Mouse (Mus musculus) leukemia stem cell, adult 10-12 weeks (primary cell): Measurements from ENCODE around the gene Pycr1. TPM values are rescaled to one million over a fixed set of nuclear protein-coding genes. Genes with fewer than 3 reads are reported as not detected.

ENCODE experiments used
- polyA plus RNA-seq: library from polyadenylated mRNA; stranded (reverse); fragments of >175 nt; gene quantifications from 2 replicates; pipeline ENCODE4 v1.2.3, GENCODE M21; 2012; ENCODE audit warnings: low replicate concordance

Gene Pycr1
- 2.3 and 2.7 TPM in 2 replicates for polyA plus RNA-seq

GRCm38 (mm10) chr11:120643601-120643987, at the start of gene Pycr1:
Pycr1 (minus strand) TSS chr11:120643769.

GRCm38 (mm10) chr11:120672687-120673593, 29.4 kb upstream of the Pycr1 start, which contains the start of gene Aspscr1:
Aspscr1 (plus strand) TSS chr11:120672973.

GRCm38 (mm10) chr11:120661076-120661460, 17.5 kb upstream of the Pycr1 start, which contains the start of gene Notum:
Notum (minus strand) TSS chr11:120661175.

GRCm38 (mm10) chr11:120648001-120648476, 4.5 kb upstream of the Pycr1 start, which contains the start of gene Myadml2:
Myadml2 (minus strand) TSS chr11:120648158.

GRCm38 (mm10) chr11:120633520-120634343, 9.8 kb downstream of the Pycr1 start, which contains the start of gene Mafg:
Mafg (minus strand) TSS chr11:120633600.

GRCm38 (mm10) chr11:120625152-120625775, 18.3 kb downstream of the Pycr1 start, which contains the start of gene Sirt7:
Sirt7 (minus strand) TSS chr11:120625240.

GRCm38 (mm10) chr11:120617519-120618112, 26.0 kb downstream of the Pycr1 start, which contains the start of gene Pcyt2:
Pcyt2 (minus strand) TSS chr11:120617936.

GRCm38 (mm10) chr11:120608241-120609034, 35.1 kb downstream of the Pycr1 start, which contains the start of gene Npb:
Npb (plus strand) TSS chr11:120608477.

GRCm38 (mm10) chr11:120598283-120598989, 45.1 kb downstream of the Pycr1 start, which contains the start of the genes Alyref and Anapc11:
Alyref (minus strand) TSS chr11:120598365.
Anapc11 (plus strand) TSS chr11:120598421.

Other genes with a start within 250 kb of the Pycr1 start
- 82.3 and 226 TPM in 2 replicates for gene Nploc4, start 206.1 kb downstream of the Pycr1 start, polyA plus RNA-seq
- 0.17 TPM in 1 of 2 replicates, not detected in the other for gene Tspan10, start 201.1 kb downstream of the Pycr1 start, polyA plus RNA-seq
- 0.20 and 0.28 TPM in 2 replicates for gene Pde6g, start 190.3 kb downstream of the Pycr1 start, polyA plus RNA-seq
- gene Oxld1, start 185.7 kb downstream of the Pycr1 start, polyA plus RNA-seq, result 6.7 and 11.8 TPM in 2 replicates
- gene Ccdc137, start 185.7 kb downstream of the Pycr1 start, polyA plus RNA-seq, result 33.7 and 46.9 TPM in 2 replicates
- 9.5 and 17.8 TPM in 2 replicates for gene Arl16, start 176.2 kb downstream of the Pycr1 start, polyA plus RNA-seq
- gene Mrpl12, start 159.2 kb downstream of the Pycr1 start, polyA plus RNA-seq, result 288 and 518 TPM in 2 replicates
- 94.0 and 114 TPM in 2 replicates for gene Slc25a10, start 151.9 kb downstream of the Pycr1 start, polyA plus RNA-seq
- gene Gcgr, start 113.1 kb downstream of the Pycr1 start, polyA plus RNA-seq, result not detected in 2 replicates
- gene Mcrip1, start 94.0 kb downstream of the Pycr1 start, polyA plus RNA-seq, result 63.8 and 96.4 TPM in 2 replicates
- not detected in 2 replicates for gene Ppp1r27, start 92.6 kb downstream of the Pycr1 start, polyA plus RNA-seq
- gene P4hb, start 70.5 kb downstream of the Pycr1 start, polyA plus RNA-seq, result 998 and 1,537 TPM in 2 replicates
- gene Arhgdia, start 62.1 kb downstream of the Pycr1 start, polyA plus RNA-seq, result 596 and 1,231 TPM in 2 replicates
- gene Alyref, start 45.4 kb downstream of the Pycr1 start, polyA plus RNA-seq, result 192 and 295 TPM in 2 replicates
- gene Anapc11, start 45.3 kb downstream of the Pycr1 start, polyA plus RNA-seq, result 39.8 and 162 TPM in 2 replicates
- 2.4 and 7.0 TPM in 2 replicates for gene Npb, start 35.3 kb downstream of the Pycr1 start, polyA plus RNA-seq
- 56.6 and 107 TPM in 2 replicates for gene Pcyt2, start 25.8 kb downstream of the Pycr1 start, polyA plus RNA-seq
- 147 and 228 TPM in 2 replicates for gene Sirt7, start 18.5 kb downstream of the Pycr1 start, polyA plus RNA-seq
- 103 and 176 TPM in 2 replicates for gene Mafg, start 10.2 kb downstream of the Pycr1 start, polyA plus RNA-seq
- not detected in 2 replicates for gene Myadml2, start 4.4 kb upstream of the Pycr1 start, polyA plus RNA-seq
- gene Notum, start 17.4 kb upstream of the Pycr1 start, polyA plus RNA-seq, result 0.28 and 0.48 TPM in 2 replicates
- gene Aspscr1, start 29.2 kb upstream of the Pycr1 start, polyA plus RNA-seq, result 168 and 366 TPM in 2 replicates
- 33.5 and 180 TPM in 2 replicates for gene Cenpx, start 70.0 kb upstream of the Pycr1 start, polyA plus RNA-seq
- 29.3 and 37.4 TPM in 2 replicates for gene Lrrc45, start 70.2 kb upstream of the Pycr1 start, polyA plus RNA-seq
- gene Rac3, start 77.7 kb upstream of the Pycr1 start, polyA plus RNA-seq, result 3.6 and 5.3 TPM in 2 replicates
- gene Dcxr, start 83.5 kb upstream of the Pycr1 start, polyA plus RNA-seq, result 8.7 and 44.1 TPM in 2 replicates
- gene Cbr2, start 88.3 kb upstream of the Pycr1 start, polyA plus RNA-seq, result 2.4 and 4.0 TPM in 2 replicates
- 269 and 1,219 TPM in 2 replicates for gene Hmga1b, start 119.0 kb upstream of the Pycr1 start, polyA plus RNA-seq
- gene Rfng, start 140.4 kb upstream of the Pycr1 start, polyA plus RNA-seq, result 41.1 and 90.1 TPM in 2 replicates
- gene Gps1, start 140.5 kb upstream of the Pycr1 start, polyA plus RNA-seq, result 35.0 and 37.0 TPM in 2 replicates
- 123 and 193 TPM in 2 replicates for gene Dus1l, start 152.6 kb upstream of the Pycr1 start, polyA plus RNA-seq
- 69.7 and 289 TPM in 2 replicates for gene Fasn, start 180.8 kb upstream of the Pycr1 start, polyA plus RNA-seq